Mouse (Mus musculus) T-helper 17 cell (primary cell): Measurements from ENCODE around the gene Cntrob.
"Not testable (repeated sequence)": the region's sequence is repeated elsewhere in the genome, so short reads cannot be mapped to it uniquely, and the experiment has no call there.

Experiments
- in situ Hi-C, 2 experiments: fragments of 300-600 bp; cut with MboI, MseI; formaldehyde crosslinking; loops; 1 replicate in 1 of 2; 2 replicates in 1 of 2; pipeline ENCODE4 v1.15.1; 2025; ENCODE audit warnings: high pct_unique_total_duplicates in 2 of 2

Gene Cntrob

GRCm38 (mm10) chr11:69340161-69341131, 16.9 kb upstream of the Cntrob start, which contains the start of gene Rnf227:
Rnf227 (plus strand) TSS chr11:69340461.
- in situ Hi-C loops, result no loop called here

- in situ Hi-C loops, result no loop called here
Measured at GRCm38 (mm10) chr11:69334796-69335195, 11.2 kb upstream of the Cntrob start.

- in situ Hi-C loops, result no loop called here
Measured at GRCm38 (mm10) chr11:69333922-69334321, 10.3 kb upstream of the Cntrob start.

GRCm38 (mm10) chr11:69332713-69333253, 9.2 kb upstream of the Cntrob start:
- in situ Hi-C loops, result no loop called here

- in situ Hi-C loops, result no loop called here
Measured at GRCm38 (mm10) chr11:69331929-69332405, 8.4 kb upstream of the Cntrob start.

- in situ Hi-C loops, result no loop called here
Measured at GRCm38 (mm10) chr11:69331152-69331551, 7.6 kb upstream of the Cntrob start.

- in situ Hi-C loops, result no loop called here
Measured at GRCm38 (mm10) chr11:69328517-69328916, 4.9 kb upstream of the Cntrob start.

- in situ Hi-C loops, result no loop called here
Measured at GRCm38 (mm10) chr11:69327648-69328047, 4.1 kb upstream of the Cntrob start.

- in situ Hi-C loops, result no loop called here
Measured at GRCm38 (mm10) chr11:69327157-69327442, 3.5 kb upstream of the Cntrob start.

- in situ Hi-C loops, result no loop called here
Measured at GRCm38 (mm10) chr11:69326408-69327156, 3.0 kb upstream of the Cntrob start.

- in situ Hi-C loops, result no loop called here
Measured at GRCm38 (mm10) chr11:69325628-69326407, 2.2 kb upstream of the Cntrob start, which contains the start of gene Kcnab3. Kcnab3 (plus strand) TSS chr11:69326258.

GRCm38 (mm10) chr11:69324749-69325148, 1.2 kb upstream of the Cntrob start:
- in situ Hi-C loops, result no loop called here

- in situ Hi-C loops, result no loop called here
Measured at GRCm38 (mm10) chr11:69322693-69323471, 693 bp downstream of the Cntrob start.

GRCm38 (mm10) chr11:69322010-69322409, 1.6 kb downstream of the Cntrob start:
- in situ Hi-C loops, result no loop called here

- in situ Hi-C loops, result no loop called here
Measured at GRCm38 (mm10) chr11:69321580-69321979, 2.0 kb downstream of the Cntrob start.

- in situ Hi-C loops, result not testable (repeated sequence)
Measured at GRCm38 (mm10) chr11:69318000-69318399, 5.6 kb downstream of the Cntrob start.

- in situ Hi-C loops, result no loop called here
Measured at GRCm38 (mm10) chr11:69316361-69316760, 7.2 kb downstream of the Cntrob start.

- in situ Hi-C loops, result loop anchor here in 1 of 2 experiments (5.0 kb wide), 1 partner anchor 34 kb away; no protein-coding TSS in a partner anchor
Measured at GRCm38 (mm10) chr11:69311266-69311665, 12.3 kb downstream of the Cntrob start.

GRCm38 (mm10) chr11:69306039-69306438, 17.5 kb downstream of the Cntrob start:
- in situ Hi-C loops, result loop anchor here in 1 of 2 experiments (5.0 kb wide), 1 partner anchor 146 kb away; no protein-coding TSS in a partner anchor

- in situ Hi-C loops, result loop anchor here in 1 of 2 experiments (5.0 kb wide), 1 partner anchor 147 kb away; no protein-coding TSS in a partner anchor
Measured at GRCm38 (mm10) chr11:69305291-69305690, 18.3 kb downstream of the Cntrob start.
